Comparison of ENCODE assay signal across 8 mouse cellular contexts in genomic region chr7:50485304-50485703, GRCm38 (mm10).
DNase-seq lines count a peak whose midpoint lies in the region.

No protein-coding gene starts in this region.

- DNase-seq in adrenal gland, adult (ENCODE audit: inconsistent age in 2 of 2, low spot score in 1 of 2) = peak; percentile 16 to 69
- DNase-seq in adrenal gland, adult 8-10 months = no peak
- DNase-seq in layer of hippocampus, adult 11-12 months (ENCODE audit: low spot score) = peak; percentile 41
- DNase-seq in layer of hippocampus, adult 9-10 months (ENCODE audit: low spot score) = no peak
- peak; percentile 86 to 87 for DNase-seq in cerebellum, postnatal 10 days
- peak; percentile 47 for DNase-seq in kidney, postnatal 10 days
- DNase-seq in mesoderm, embryonic 11.5 days (ENCODE audit: low read depth, low spot score) = peak; percentile 41
- DNase-seq in spleen, postnatal 4 days (ENCODE audit: low spot score in 2 of 2) = no peak

Comparison
In these comparisons a context has a peak if more than half of its experiments do, and no peak if none do; other contexts are left out.
1. DNase-seq: peak in adrenal gland, adult (2 of 2), layer of hippocampus, adult 11-12 months (single experiment), cerebellum, postnatal 10 days (2 of 2), kidney, postnatal 10 days (single experiment) and mesoderm, embryonic 11.5 days (single experiment); none in adrenal gland, adult 8-10 months (single experiment), layer of hippocampus, adult 9-10 months (single experiment) and spleen, postnatal 4 days (0 of 2).